Mouse (Mus musculus) G1E (cell line): ENCODE data around the gene Olfr2. TPM values are rescaled to one million over a fixed set of nuclear protein-coding genes. Genes with fewer than 3 reads are reported as not detected.
A peak's percentile ranks its signal among the peaks of the same experiment; 100 is the strongest.
"Not testable (repeated sequence)": the region's sequence is repeated elsewhere in the genome, so short reads cannot be mapped to it uniquely, and the experiment has no call there.

Experiments
- ATAC-seq: 2 replicates; pipeline ENCODE4 v1.8.0; 2016; ENCODE audit warnings: mild to moderate bottlenecking; ENCODE audit not compliant: insufficient number of reproducible peaks, poor library complexity, low FRiP score, severe bottlenecking; ENCODE audit errors: extremely low read depth
- DNase-seq: peaks from one replicate; pipeline ENCODE4 v3.0.0; 2012; ENCODE audit warnings: low spot score
- H3K27me3 ChIP-seq: 2 replicates; pipeline ENCODE4 v1.6.1; 2012; ENCODE audit warnings: mild to moderate bottlenecking, low read length, inconsistent platforms; ENCODE audit not compliant: insufficient read depth
- H3K36me3 ChIP-seq: replicated peaks from 2 replicates; pipeline ENCODE3; 2012; ENCODE audit warnings: mild to moderate bottlenecking, inconsistent platforms
- H3K4me1 ChIP-seq: 2 replicates; pipeline ENCODE4 v1.6.1; 2012; ENCODE audit warnings: low read depth, low read length, inconsistent platforms, mixed read lengths; ENCODE audit not compliant: insufficient read depth
- H3K4me3 ChIP-seq: 2 replicates; pipeline ENCODE4 v1.5.1; 2012; ENCODE audit warnings: low read depth, mild to moderate bottlenecking, inconsistent platforms, low read length, moderate library complexity, mixed read lengths
- H3K9me3 ChIP-seq: replicated peaks from 2 replicates; pipeline ENCODE4 v1.6.1; 2012; ENCODE audit warnings: inconsistent platforms
- CTCF ChIP-seq: IDR thresholded peaks from 2 replicates; pipeline ENCODE4 v1.5.1; 2012; ENCODE audit warnings: low read depth, low read length, inconsistent platforms, mixed read lengths
- GATA1 ChIP-seq: IDR thresholded peaks from 2 replicates; pipeline ENCODE4 v1.6.1; 2012; ENCODE audit warnings: borderline replicate concordance, low read length, inconsistent platforms, mixed read lengths
- GATA2 ChIP-seq: IDR thresholded peaks from 2 replicates; pipeline ENCODE4 v1.6.1; 2012; ENCODE audit warnings: low read depth, low read length, inconsistent platforms, borderline replicate concordance
- POLR2AphosphoS5 ChIP-seq: IDR thresholded peaks from 2 replicates; pipeline ENCODE4 v1.6.1; 2012; ENCODE audit warnings: low read depth, low read length, inconsistent platforms; ENCODE audit not compliant: insufficient replicate concordance
- TAL1 ChIP-seq: conservative IDR thresholded peaks from 2 replicates; pipeline ENCODE4 v1.6.1; 2012; ENCODE audit warnings: low read depth, low read length, inconsistent platforms, mixed read lengths
- polyA plus RNA-seq: library from polyadenylated mRNA; stranded (reverse); fragments of >175 nt; gene quantifications from 2 replicates; pipeline ENCODE4 v1.2.3, GENCODE M21; 2012
- total RNA-seq, 2 experiments: library from RNA; stranded (forward) in 1 of 2; stranded (reverse) in 1 of 2; fragments of 200-1000 nt in 1 of 2; fragments of >200 nt in 1 of 2; fragmentation: Nextera tagmentation in 1 of 2; gene quantifications; 2 replicates each; pipeline ENCODE4 v1.2.3; 2014 to 2017

Gene Olfr2
- total and polyA plus RNA-seq, 3 experiments = not detected

DNA sequence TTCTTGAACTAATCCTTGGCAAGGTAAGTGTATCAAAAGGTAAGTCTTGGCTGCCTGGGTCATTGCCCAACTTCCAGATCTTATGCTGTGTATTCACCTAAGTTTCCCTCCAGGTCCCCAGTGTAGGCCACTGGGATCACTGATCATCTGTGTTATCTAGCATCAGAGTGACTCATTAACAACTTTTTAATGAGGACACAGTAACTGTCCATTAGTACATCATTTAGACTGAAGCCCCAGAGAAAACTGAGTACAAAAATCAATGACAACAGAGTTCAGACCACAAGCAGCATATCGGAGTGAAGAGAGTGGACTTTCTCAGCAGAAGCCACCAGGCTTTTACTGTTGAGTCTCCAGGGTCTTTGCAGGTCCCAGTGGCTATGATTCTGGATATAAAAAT, 25.0 kb upstream of the Olfr2 start, which contains the start of gene Olfr713:
Gene Olfr713 (plus strand): TSS at position 301 of the 400 bp plus-strand sequence.
- Histone ChIP-seq H3K9me3 (no peaks in the 10 kb centered on the region), H3K27me3 (no peaks in the 10 kb centered on the region), H3K36me3 (no peaks in the 10 kb centered on the region), H3K4me1 (peaks cover 3% of the 10 kb centered on the region), H3K4me3 (no peak within 1 kb of the TSS)
- peak; percentile 35; the same call in 1 of the 2 replicates for ATAC-seq
- no peak for DNase-seq
- TF ChIP-seq TAL1 (no peak), CTCF (no peak), GATA1 (no peak), POLR2AphosphoS5 (no peak), GATA2 (no peak)

- Histone ChIP-seq H3K36me3 (no peaks in the 10 kb centered on the region), H3K27me3 (no peaks in the 10 kb centered on the region), H3K9me3 (no peaks in the 10 kb centered on the region), H3K4me1 (peaks cover 20% of the 10 kb centered on the region), H3K4me3 (no peak overlapping the region)
- peak; percentile 99 for ATAC-seq
- TF ChIP-seq TAL1 = peak; percentile 90
- TF ChIP-seq GATA2 = no peak
- peak; percentile 7 for DNase-seq
These were observed 1.7 kb downstream of the Olfr2 start for GRCm38 (mm10) chr7:107004169-107004568.

DNA sequence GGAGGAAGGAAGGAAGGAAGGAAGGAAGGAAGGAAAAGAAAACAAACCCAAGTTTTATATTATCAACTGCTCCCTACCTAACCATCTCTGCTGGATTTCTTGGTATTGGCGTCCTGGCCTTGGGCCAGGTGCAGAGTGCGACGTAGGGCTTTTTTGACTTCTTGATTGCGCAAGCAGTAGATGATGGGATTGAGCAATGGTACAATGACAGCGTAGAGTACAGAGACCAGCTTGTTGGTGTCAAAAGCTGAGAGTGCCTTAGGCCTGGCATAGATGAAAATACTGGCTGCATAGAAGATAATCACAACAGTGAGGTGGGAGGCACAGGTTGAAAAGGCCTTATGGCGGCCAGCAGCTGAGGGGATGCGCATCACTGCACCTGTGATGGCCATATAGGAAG, 5.1 kb downstream of the Olfr2 start:
- no peaks in the 10 kb centered on the region for H3K9me3 ChIP-seq
- H3K4me1 ChIP-seq = peaks cover 16% of the 10 kb centered on the region
- no peaks in the 10 kb centered on the region for H3K36me3 ChIP-seq
- ATAC-seq (no peak), DNase-seq (no peak)
- H3K4me3 ChIP-seq = no peak overlapping the region
- H3K27me3 ChIP-seq = no peaks in the 10 kb centered on the region; the same call in 1 of the 2 replicates
- TF ChIP-seq GATA1 (no peak), POLR2AphosphoS5 (no peak), TAL1 (no peak), GATA2 (no peak), CTCF (no peak)

GRCm38 (mm10) chr7:106985236-106985635, 20.6 kb downstream of the Olfr2 start:
- no peak for TF ChIP-seq GATA1
- no peak for TF ChIP-seq TAL1
- TF ChIP-seq CTCF = no peak
- no peak for TF ChIP-seq POLR2AphosphoS5
- TF ChIP-seq GATA2 = no peak
- H3K36me3 ChIP-seq = no peaks in the 10 kb centered on the region
- peak overlapping the region; percentile 34; the same call in 1 of the 2 replicates for H3K4me3 ChIP-seq
- ATAC-seq (no peak), DNase-seq (no peak)
- no peaks in the 10 kb centered on the region for H3K9me3 ChIP-seq
- H3K27me3 ChIP-seq = peaks cover 2% of the 10 kb centered on the region; the same call in 1 of the 2 replicates
- no peaks in the 10 kb centered on the region for H3K4me1 ChIP-seq

DNA sequence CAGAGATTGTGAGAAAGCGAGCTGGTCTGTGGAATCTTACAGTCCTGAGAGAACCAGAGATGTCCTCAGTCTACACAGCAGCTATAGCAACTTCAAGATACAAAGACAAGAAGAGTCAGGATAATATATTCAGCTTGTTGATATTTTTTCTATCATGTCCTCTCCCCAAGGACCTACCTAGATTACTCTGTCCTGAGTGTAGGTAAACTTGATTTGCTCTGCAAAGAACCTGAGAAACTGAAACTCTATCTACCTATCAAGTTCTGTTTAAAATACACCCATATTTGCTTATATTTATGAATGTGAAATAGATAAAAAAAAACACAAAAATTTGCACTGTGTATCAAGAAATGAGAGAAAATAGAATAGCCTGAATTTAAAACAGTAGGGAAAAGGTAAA, 30.5 kb downstream of the Olfr2 start, which contains the start of gene Olfr711:
Gene Olfr711 (minus strand): TSS at position 101 of the 400 bp plus-strand sequence.
- DNase-seq = no peak
- ATAC-seq = no peak

GRCm38 (mm10) chr7:106967503-106967902, 38.4 kb downstream of the Olfr2 start:
- ATAC-seq, H3K4me1 ChIP-seq, H3K27me3 ChIP-seq, H3K4me3 ChIP-seq, H3K9me3 ChIP-seq, DNase-seq, H3K36me3 ChIP-seq: not testable (repeated sequence)

More for the DNA sequence above, 30.5 kb downstream of the Olfr2 start, which contains the start of gene Olfr711:
- Histone ChIP-seq H3K9me3 (no peaks in the 10 kb centered on the region), H3K36me3 (no peaks in the 10 kb centered on the region), H3K4me3 (no peak within 1 kb of the TSS), H3K27me3 (no peaks in the 10 kb centered on the region), H3K4me1 (0 out of 2 replicates have a peak, but pooled peaks cover 4% of the 10 kb centered on the region)
- TF ChIP-seq GATA2 (no peak), POLR2AphosphoS5 (no peak)

DNA sequence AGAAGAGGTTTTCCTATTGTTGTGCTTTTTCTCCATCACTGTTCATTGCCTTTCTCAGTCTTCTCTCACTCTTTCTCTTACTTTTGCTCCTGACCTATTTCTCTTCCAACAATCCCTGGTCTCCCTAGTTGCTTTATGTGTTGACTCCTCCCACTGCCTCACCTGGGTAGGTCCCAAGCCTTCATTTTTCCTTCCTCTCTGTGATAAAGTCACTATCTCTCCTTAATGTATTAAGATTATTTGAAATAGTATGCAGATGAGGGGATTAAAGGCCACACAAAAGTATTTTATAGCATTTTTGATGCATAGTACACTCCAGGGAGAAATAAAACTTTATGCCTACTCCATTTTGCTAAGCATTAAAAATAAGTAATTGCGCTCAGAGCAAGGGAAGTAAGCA, 42.0 kb downstream of the Olfr2 start, which contains the start of gene Olfr6:
Gene Olfr6 (minus strand): TSS at position 101 of the 400 bp plus-strand sequence.
- TF ChIP-seq POLR2AphosphoS5 (no peak), TAL1 (no peak), CTCF (no peak), GATA2 (no peak), GATA1 (no peak)
- no peaks in the 10 kb centered on the region for H3K9me3 ChIP-seq
- DNase-seq = no peak
- no peaks in the 10 kb centered on the region for H3K4me1 ChIP-seq
- 0 out of 2 replicates have a peak, but pooled peaks cover 2% of the 10 kb centered on the region for H3K27me3 ChIP-seq
- no peak for ATAC-seq
- no peak within 1 kb of the TSS for H3K4me3 ChIP-seq
- no peaks in the 10 kb centered on the region for H3K36me3 ChIP-seq
